Mouse (Mus musculus): ENCODE results near the gene Gm49450.

GRCm38 (mm10) chr15:98895635-98896589 lies 57.4 kb downstream of the Gm49450 start:
- TF ChIP-seq CTCF (IDR thresholded peaks at IDR 0.05; ENCODE audit: low read depth, low read length) (no peak), POLR2A (IDR thresholded peaks at IDR 0.05; ENCODE audit: borderline replicate concordance, low read depth, low read length) (no peak)
